Mouse (Mus musculus) small intestine, adult 2 months (tissue): ENCODE results near the gene Stat1. TPM values are rescaled to one million over a fixed set of nuclear protein-coding genes. Genes with fewer than 3 reads are reported as not detected.

Experiments
- H3K27ac ChIP-seq: fragments of 200-500 bp; 2 replicates; pipeline ENCODE4 v1.5.1; 2012; ENCODE audit warnings: low read depth, low read length, control low read depth, inconsistent platforms; ENCODE audit not compliant: insufficient read depth
- H3K27me3 ChIP-seq: fragments of 200-500 bp; 2 replicates; pipeline ENCODE4 v1.6.1; 2012; ENCODE audit warnings: mild to moderate bottlenecking, moderate library complexity, low read length, inconsistent platforms; ENCODE audit not compliant: control insufficient read depth, insufficient read depth
- H3K36me3 ChIP-seq: fragments of 200-500 bp; 2 replicates; pipeline ENCODE4 v1.6.1; 2012; ENCODE audit warnings: mild to moderate bottlenecking, low read length, control low read depth, inconsistent platforms; ENCODE audit not compliant: control insufficient read depth, insufficient read depth
- H3K4me1 ChIP-seq: fragments of 200-500 bp; 2 replicates; pipeline ENCODE4 v1.6.1; 2012; ENCODE audit warnings: low read length, inconsistent platforms, mixed read lengths; ENCODE audit not compliant: control insufficient read depth, insufficient read depth, insufficient read length
- H3K4me3 ChIP-seq: fragments of 200-500 bp; 2 replicates; pipeline ENCODE4 v1.5.1; 2012; ENCODE audit warnings: low read depth, mild to moderate bottlenecking, control low read depth, inconsistent platforms, low read length, moderate library complexity
- CTCF ChIP-seq: fragments of 200-500 bp; IDR thresholded peaks from 2 replicates; pipeline ENCODE4 v1.5.1; 2012; ENCODE audit warnings: low read depth, mild to moderate bottlenecking, control low read depth, inconsistent platforms, low read length, moderate library complexity, mixed read lengths; ENCODE audit not compliant: insufficient replicate concordance, insufficient read length; ENCODE audit errors: extremely low read depth
- POLR2A ChIP-seq: fragments of 200-500 bp; IDR thresholded peaks from 2 replicates; pipeline ENCODE4 v1.6.1; 2012; ENCODE audit warnings: low read depth, mild to moderate bottlenecking, control low read depth, inconsistent platforms, low read length, moderate library complexity
- WGBS: fragments of 180-500 bp; shearing (Covaris S2); methylation state at CpG from one replicate; pipeline ENCODE4 v1.1.7; 2018; 5-methylcytosine and 5-hydroxymethylcytosine counted together
- polyA plus RNA-seq: library from polyadenylated mRNA; depleted of rRNA; stranded (reverse); fragments of >200 nt; gene quantifications from 2 replicates; pipeline ENCODE4 v1.2.3, GENCODE M21; 2012

The Stat1 gene
- polyA plus RNA-seq, 1 experiment, result 87.0 TPM

- H3K4me3 ChIP-seq, result no peak overlapping the region
- TF ChIP-seq CTCF (no peak), POLR2A (no peak)
- no peaks in the 10 kb centered on the region for H3K27me3 ChIP-seq
- H3K4me1 ChIP-seq, result 0 out of 2 replicates have a peak, but pooled peaks cover 2% of the 10 kb centered on the region
- WGBS, result 90% methylated on average over 13 of the region's 13 CpGs
- peaks cover 92% of the 10 kb centered on the region for H3K36me3 ChIP-seq
- no peak overlapping the region for H3K27ac ChIP-seq
These were observed 33.1 kb downstream of the Stat1 start for GRCm38 (mm10) chr1:52152369-52152768.

- Histone ChIP-seq H3K27me3 (no peaks in the 10 kb centered on the region), H3K27ac (no peak overlapping the region), H3K4me1 (0 out of 2 replicates have a peak, but pooled peaks cover 2% of the 10 kb centered on the region), H3K36me3 (peaks cover 92% of the 10 kb centered on the region), H3K4me3 (no peak overlapping the region)
- 97% methylated on average over 3 of the region's 3 CpGs for WGBS
- no peak for TF ChIP-seq POLR2A
- TF ChIP-seq CTCF, result no peak
These were observed 33.7 kb downstream of the Stat1 start for GRCm38 (mm10) chr1:52152936-52153335.

- 97% methylated on average over 8 of the region's 8 CpGs for WGBS
- H3K4me1 ChIP-seq, result 0 out of 2 replicates have a peak, but pooled peaks cover 2% of the 10 kb centered on the region
- no peak overlapping the region for H3K27ac ChIP-seq
- peaks cover 92% of the 10 kb centered on the region for H3K36me3 ChIP-seq
- no peak for TF ChIP-seq POLR2A
- TF ChIP-seq CTCF, result no peak
- H3K4me3 ChIP-seq, result no peak overlapping the region
- H3K27me3 ChIP-seq, result no peaks in the 10 kb centered on the region
These were observed 35.6 kb downstream of the Stat1 start for GRCm38 (mm10) chr1:52154890-52155289.

GRCm38 (mm10) chr1:52156351-52156750 is 37.1 kb downstream of the Stat1 start:
- H3K36me3 ChIP-seq, result peaks cover 88% of the 10 kb centered on the region
- H3K27ac ChIP-seq, result no peak overlapping the region
- H3K27me3 ChIP-seq, result no peaks in the 10 kb centered on the region
- WGBS, result 92% methylated on average over 10 of the region's 10 CpGs
- no peaks in the 10 kb centered on the region for H3K4me1 ChIP-seq
- H3K4me3 ChIP-seq, result no peak overlapping the region
- TF ChIP-seq CTCF (no peak), POLR2A (no peak)

- Histone ChIP-seq H3K27ac (no peak overlapping the region), H3K36me3 (peaks cover 87% of the 10 kb centered on the region), H3K4me1 (no peaks in the 10 kb centered on the region), H3K4me3 (no peak overlapping the region), H3K27me3 (no peaks in the 10 kb centered on the region)
- 84% methylated on average over 2 of the region's 2 CpGs for WGBS
- TF ChIP-seq POLR2A, result no peak
- TF ChIP-seq CTCF, result no peak
These were observed 38.8 kb downstream of the Stat1 start for GRCm38 (mm10) chr1:52158040-52158439.

- Histone ChIP-seq H3K4me1 (no peaks in the 10 kb centered on the region), H3K27me3 (no peaks in the 10 kb centered on the region), H3K4me3 (no peak overlapping the region), H3K36me3 (peaks cover 86% of the 10 kb centered on the region), H3K27ac (no peak overlapping the region)
- no peak for TF ChIP-seq CTCF
- TF ChIP-seq POLR2A, result no peak
- 78% methylated on average over 17 of the region's 17 CpGs for WGBS
These were observed 39.5 kb downstream of the Stat1 start for GRCm38 (mm10) chr1:52158490-52159381.

GRCm38 (mm10) chr1:52161151-52161550 is 41.9 kb downstream of the Stat1 start:
- Histone ChIP-seq H3K27ac (no peak overlapping the region), H3K4me3 (no peak overlapping the region), H3K27me3 (no peaks in the 10 kb centered on the region), H3K4me1 (no peaks in the 10 kb centered on the region), H3K36me3 (peaks cover 80% of the 10 kb centered on the region)
- WGBS, result 95% methylated on average over 8 of the region's 8 CpGs
- TF ChIP-seq CTCF (no peak), POLR2A (no peak)
